Mouse (Mus musculus): ENCODE data around the gene Farp1. TPM values are rescaled to one million over a fixed set of nuclear protein-coding genes. Genes with fewer than 3 reads are reported as not detected.

Farp1 gene
- total and polyA plus RNA-seq, 2 experiments = 4.2 to 8.6 TPM

DNA sequence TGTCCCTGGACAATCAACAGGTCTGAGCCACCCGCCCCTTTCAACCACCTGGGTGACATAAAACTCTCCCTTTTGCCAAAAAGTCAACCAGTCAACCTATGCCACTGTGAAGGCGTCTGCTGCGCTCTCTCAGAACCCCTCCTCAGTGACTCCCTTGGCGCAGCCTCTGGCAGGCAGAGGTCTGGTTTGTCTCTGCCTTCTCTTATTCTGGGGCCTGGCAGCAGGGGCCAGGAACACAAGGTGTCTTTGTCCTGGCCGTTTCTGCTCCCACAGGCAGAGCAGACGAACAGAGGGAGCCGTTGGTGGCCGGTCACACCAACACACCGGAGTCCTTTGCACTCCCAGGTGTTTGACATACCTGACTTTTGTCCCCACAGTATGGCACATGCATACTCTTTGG lies 57.5 kb downstream of the Farp1 start:
- WGBS = 60% methylated on average over 9 of the region's 9 CpGs
- peaks cover 26% of the 10 kb centered on the region for H3K79me2 ChIP-seq (ENCODE audit: control insufficient read depth, insufficient read depth, low read length)
- TF ChIP-seq POLR2A (IDR thresholded peaks at IDR 0.05; ENCODE audit: extremely low read depth, insufficient read depth, low read length) (no peak), CTCF (IDR thresholded peaks at IDR 0.05; ENCODE audit: low read depth, low read length) (no peak)

DNA sequence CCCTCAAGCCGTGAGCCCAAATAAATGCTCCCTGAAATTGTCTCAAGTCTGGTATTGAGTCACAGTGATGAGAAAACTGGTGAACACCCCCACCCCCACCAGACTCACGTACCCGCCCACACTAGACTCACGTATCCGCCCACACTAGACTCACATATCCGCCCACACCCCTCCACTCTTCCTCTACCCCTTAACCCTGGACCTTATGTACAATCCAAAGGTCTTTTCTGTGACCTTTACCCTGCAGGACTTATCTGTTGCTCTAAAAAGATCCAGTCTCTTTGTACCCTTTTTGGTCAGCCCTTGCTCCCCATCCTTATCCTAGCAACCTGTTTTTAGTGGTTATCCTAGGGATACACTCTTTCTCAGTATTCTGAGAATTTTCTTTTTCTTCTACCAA lies 58.9 kb downstream of the Farp1 start:
- H3K4me3 ChIP-seq (ENCODE audit: insufficient read depth, low read depth, low read length) = no peak overlapping the region
- no peak for TF ChIP-seq CTCF (IDR thresholded peaks at IDR 0.05; ENCODE audit: low read depth, low read length)
- no peak for TF ChIP-seq POLR2A (IDR thresholded peaks at IDR 0.05; ENCODE audit: extremely low read depth, insufficient read depth, low read length)
- H3K36me3 ChIP-seq (ENCODE audit: control insufficient read depth, insufficient read depth, low read length) = no peaks in the 10 kb centered on the region
- no peaks in the 10 kb centered on the region for H3K27me3 ChIP-seq (ENCODE audit: control insufficient read depth, insufficient read depth, low read length)
- peaks cover 14% of the 10 kb centered on the region for H3K4me1 ChIP-seq (ENCODE audit: control insufficient read depth, insufficient read depth, low read length)
- 32% methylated on average over 6 of the region's 6 CpGs for WGBS
- H3K9ac ChIP-seq (ENCODE audit: low read depth, low read length) = no peak overlapping the region
- H3K79me2 ChIP-seq (ENCODE audit: control insufficient read depth, insufficient read depth, low read length) = peaks cover 30% of the 10 kb centered on the region
- peak overlapping the region; percentile 54 for H3K27ac ChIP-seq (replicated peaks; ENCODE audit: insufficient read depth, low read depth, low read length)
- DNase-seq (ENCODE audit: extremely low read depth, low read depth, low spot score) = peak; percentile 67

More for the DNA sequence above, 57.5 kb downstream of the Farp1 start:
- H3K27me3 ChIP-seq (ENCODE audit: control insufficient read depth, insufficient read depth, low read length) = no peaks in the 10 kb centered on the region
- H3K36me3 ChIP-seq (ENCODE audit: control insufficient read depth, insufficient read depth, low read length) = no peaks in the 10 kb centered on the region
- H3K27ac ChIP-seq (replicated peaks; ENCODE audit: insufficient read depth, low read depth, low read length) = peak overlapping the region; percentile 34
- DNase-seq (ENCODE audit: extremely low read depth, low read depth, low spot score) = no peak
- H3K4me3 ChIP-seq (ENCODE audit: insufficient read depth, low read depth, low read length) = no peak overlapping the region
- peaks cover 14% of the 10 kb centered on the region for H3K4me1 ChIP-seq (ENCODE audit: control insufficient read depth, insufficient read depth, low read length)
- H3K9ac ChIP-seq (ENCODE audit: low read depth, low read length) = no peak overlapping the region

DNA sequence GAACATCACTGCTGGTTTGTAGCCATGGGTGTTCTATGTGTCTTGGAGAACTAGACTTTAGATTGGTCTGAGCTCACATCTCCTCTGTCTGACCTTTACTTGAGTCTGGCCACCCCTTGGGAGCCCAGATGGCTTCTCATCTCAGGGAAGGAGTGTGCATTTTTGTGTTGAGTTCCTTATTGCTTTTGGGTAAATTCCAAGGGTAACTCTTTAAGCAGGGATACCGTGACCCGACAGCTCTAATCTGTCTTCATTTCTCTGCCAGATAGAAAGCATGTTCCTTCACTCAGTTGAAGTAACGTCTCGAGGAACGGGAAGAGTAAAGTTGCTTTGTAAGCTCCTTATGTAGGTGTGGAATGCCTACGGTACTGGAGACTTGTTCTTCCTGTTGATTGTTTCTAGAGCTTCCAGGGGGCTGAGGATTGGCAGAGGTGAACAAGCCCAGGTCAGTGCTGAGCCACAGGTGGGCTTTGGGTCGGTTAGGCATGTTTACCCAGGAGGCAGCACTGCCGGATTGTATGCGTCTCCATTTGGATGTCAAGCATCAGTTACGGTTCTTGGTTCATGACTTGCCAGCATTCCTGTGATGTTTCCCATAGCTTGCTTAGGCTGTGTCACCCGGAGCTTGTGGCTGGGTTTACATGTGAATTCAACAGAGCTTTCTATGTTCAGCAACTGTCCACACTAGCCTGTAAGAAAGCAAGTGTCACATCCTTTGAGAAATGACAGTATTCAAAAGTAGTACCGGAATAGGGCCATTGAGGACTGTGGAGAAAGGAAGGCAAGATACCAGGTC lies 62.8 kb downstream of the Farp1 start:
- Histone ChIP-seq H3K4me3 (ENCODE audit: insufficient read depth, low read depth, low read length) (no peak overlapping the region), H3K27me3 (ENCODE audit: control insufficient read depth, insufficient read depth, low read length) (no peaks in the 10 kb centered on the region), H3K27ac (replicated peaks; ENCODE audit: insufficient read depth, low read depth, low read length) (no peak overlapping the region), H3K36me3 (ENCODE audit: control insufficient read depth, insufficient read depth, low read length) (no peaks in the 10 kb centered on the region), H3K4me1 (ENCODE audit: control insufficient read depth, insufficient read depth, low read length) (peaks cover 19% of the 10 kb centered on the region), H3K9ac (ENCODE audit: low read depth, low read length) (no peak overlapping the region), H3K79me2 (ENCODE audit: control insufficient read depth, insufficient read depth, low read length) (peaks cover 24% of the 10 kb centered on the region)
- TF ChIP-seq POLR2A (IDR thresholded peaks at IDR 0.05; ENCODE audit: extremely low read depth, insufficient read depth, low read length) (no peak), CTCF (IDR thresholded peaks at IDR 0.05; ENCODE audit: low read depth, low read length) (no peak)
- DNase-seq (ENCODE audit: extremely low read depth, low read depth, low spot score) = no peak
- 85% methylated on average over 12 of the region's 12 CpGs for WGBS

DNA sequence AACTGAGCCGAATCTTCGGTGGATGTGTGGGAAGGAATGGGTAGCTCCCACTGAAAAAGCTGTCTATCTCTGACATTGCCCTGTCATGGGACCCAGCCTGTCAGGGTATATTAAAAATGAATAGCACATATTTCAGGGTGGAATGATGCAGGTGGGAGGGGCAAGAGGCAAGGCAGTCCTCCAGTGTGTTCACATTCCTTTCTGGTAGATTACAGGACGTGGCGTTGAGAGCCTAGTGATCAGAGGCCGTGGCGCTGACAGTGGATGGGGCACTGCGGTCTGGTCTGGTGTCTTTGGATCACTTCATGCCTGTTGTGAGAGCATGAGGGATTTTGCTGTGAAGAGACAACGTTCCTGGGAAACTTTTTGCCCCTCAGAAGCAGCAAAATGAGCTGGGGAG lies 64.1 kb downstream of the Farp1 start:
- Histone ChIP-seq H3K4me1 (ENCODE audit: control insufficient read depth, insufficient read depth, low read length) (peaks cover 12% of the 10 kb centered on the region), H3K27ac (replicated peaks; ENCODE audit: insufficient read depth, low read depth, low read length) (no peak overlapping the region), H3K4me3 (ENCODE audit: insufficient read depth, low read depth, low read length) (no peak overlapping the region), H3K36me3 (ENCODE audit: control insufficient read depth, insufficient read depth, low read length) (no peaks in the 10 kb centered on the region), H3K79me2 (ENCODE audit: control insufficient read depth, insufficient read depth, low read length) (peaks cover 24% of the 10 kb centered on the region), H3K27me3 (ENCODE audit: control insufficient read depth, insufficient read depth, low read length) (no peaks in the 10 kb centered on the region), H3K9ac (ENCODE audit: low read depth, low read length) (no peak overlapping the region)
- no peak for DNase-seq (ENCODE audit: extremely low read depth, low read depth, low spot score)
- TF ChIP-seq POLR2A (IDR thresholded peaks at IDR 0.05; ENCODE audit: extremely low read depth, insufficient read depth, low read length) = no peak
- no peak for TF ChIP-seq CTCF (IDR thresholded peaks at IDR 0.05; ENCODE audit: low read depth, low read length)
- 83% methylated on average over 8 of the region's 8 CpGs for WGBS

DNA sequence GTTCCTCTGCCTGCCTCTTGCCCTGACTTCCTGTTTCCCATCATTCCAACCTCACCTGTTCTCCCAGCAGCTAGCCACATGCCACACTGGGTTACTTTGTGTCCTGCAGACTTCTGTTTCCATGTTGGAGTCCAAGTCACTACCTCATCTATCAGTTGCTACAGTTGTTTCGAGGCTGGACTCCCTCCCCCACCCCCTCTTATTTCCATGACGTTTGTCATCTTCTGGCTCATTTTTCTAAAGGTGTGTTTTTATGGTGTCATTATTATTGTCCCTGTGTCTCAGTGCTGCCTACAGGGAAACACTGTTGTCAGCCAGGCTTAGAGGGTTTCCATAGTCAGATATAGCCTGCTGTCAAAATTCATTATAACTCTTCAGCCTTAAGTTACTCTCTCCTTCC lies 64.9 kb downstream of the Farp1 start:
- WGBS = 90% methylated on average over 2 of the region's 2 CpGs

DNA sequence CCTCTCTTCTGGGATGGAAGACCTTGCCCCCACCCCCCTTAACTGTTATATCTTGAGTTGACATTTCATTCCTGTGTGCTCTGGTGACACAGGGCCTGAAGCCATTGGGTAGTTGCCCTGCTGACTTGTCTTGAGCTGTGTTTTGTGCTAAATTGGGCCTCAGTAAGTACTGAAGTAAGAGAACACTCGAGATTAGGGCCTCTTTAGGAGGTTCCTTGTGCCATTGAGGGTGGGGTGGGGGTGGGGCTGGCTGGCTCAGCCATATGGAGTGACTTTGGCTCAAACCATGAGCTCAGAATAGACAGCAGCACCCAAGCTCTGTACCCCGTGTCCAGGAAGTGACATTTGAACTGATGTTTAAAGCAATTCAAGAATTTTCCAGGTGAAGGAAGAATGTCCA lies 65.8 kb downstream of the Farp1 start:
- no peak for DNase-seq (ENCODE audit: extremely low read depth, low read depth, low spot score)
- no peak for TF ChIP-seq POLR2A (IDR thresholded peaks at IDR 0.05; ENCODE audit: extremely low read depth, insufficient read depth, low read length)
- no peak for TF ChIP-seq CTCF (IDR thresholded peaks at IDR 0.05; ENCODE audit: low read depth, low read length)
- H3K79me2 ChIP-seq (ENCODE audit: control insufficient read depth, insufficient read depth, low read length) = peaks cover 22% of the 10 kb centered on the region; the same call in 1 of the 2 replicates
- H3K9ac ChIP-seq (ENCODE audit: low read depth, low read length) = no peak overlapping the region
- H3K36me3 ChIP-seq (ENCODE audit: control insufficient read depth, insufficient read depth, low read length) = no peaks in the 10 kb centered on the region
- H3K27ac ChIP-seq (replicated peaks; ENCODE audit: insufficient read depth, low read depth, low read length) = no peak overlapping the region
- peaks cover 12% of the 10 kb centered on the region for H3K4me1 ChIP-seq (ENCODE audit: control insufficient read depth, insufficient read depth, low read length)
- WGBS = 23% methylated on average over 2 of the region's 2 CpGs
- no peaks in the 10 kb centered on the region for H3K27me3 ChIP-seq (ENCODE audit: control insufficient read depth, insufficient read depth, low read length)
- no peak overlapping the region for H3K4me3 ChIP-seq (ENCODE audit: insufficient read depth, low read depth, low read length)

More for the DNA sequence above, 64.9 kb downstream of the Farp1 start:
- peaks cover 12% of the 10 kb centered on the region for H3K4me1 ChIP-seq (ENCODE audit: control insufficient read depth, insufficient read depth, low read length)
- peaks cover 21% of the 10 kb centered on the region for H3K79me2 ChIP-seq (ENCODE audit: control insufficient read depth, insufficient read depth, low read length)
- no peak overlapping the region for H3K4me3 ChIP-seq (ENCODE audit: insufficient read depth, low read depth, low read length)
- H3K27me3 ChIP-seq (ENCODE audit: control insufficient read depth, insufficient read depth, low read length) = no peaks in the 10 kb centered on the region
- TF ChIP-seq POLR2A (IDR thresholded peaks at IDR 0.05; ENCODE audit: extremely low read depth, insufficient read depth, low read length) (no peak), CTCF (IDR thresholded peaks at IDR 0.05; ENCODE audit: low read depth, low read length) (no peak)
- no peak overlapping the region for H3K27ac ChIP-seq (replicated peaks; ENCODE audit: insufficient read depth, low read depth, low read length)
- DNase-seq (ENCODE audit: extremely low read depth, low read depth, low spot score) = no peak
- H3K36me3 ChIP-seq (ENCODE audit: control insufficient read depth, insufficient read depth, low read length) = no peaks in the 10 kb centered on the region
- no peak overlapping the region for H3K9ac ChIP-seq (ENCODE audit: low read depth, low read length)
